Mouse (Mus musculus) liver, postnatal 0 days (tissue): ENCODE results near the gene Gm10912. TPM values are rescaled to one million over a fixed set of nuclear protein-coding genes. Genes with fewer than 3 reads are reported as not detected.

Experiments used
- ATAC-seq: fragments of 200-750 bp; cut with Nextera tagmentation; 2 replicates; pipeline ENCODE4 v1.8.0; 2017; ENCODE audit warnings: mild to moderate bottlenecking, moderate library complexity
- DNase-seq: peaks from one replicate; pipeline ENCODE4 v3.0.0-alpha.2; 2016
- H3K27ac ChIP-seq: fragments of 300-500 bp; sonication (generic); 2 replicates; pipeline ENCODE4 v1.5.1; 2014; ENCODE audit warnings: antibody characterized with exemption, moderate library complexity, mild to moderate bottlenecking, low read depth
- H3K27me3 ChIP-seq: fragments of 300-500 bp; sonication (generic); 2 replicates; pipeline ENCODE4 v1.6.1; 2014; ENCODE audit warnings: low read length, control low read depth, mixed read lengths; ENCODE audit not compliant: insufficient read depth
- H3K36me3 ChIP-seq: fragments of 300-500 bp; sonication (generic); replicated peaks from 2 replicates; pipeline ENCODE4 v1.6.1; 2014; ENCODE audit warnings: mild to moderate bottlenecking, control low read depth, low read length, moderate library complexity, mixed read lengths; ENCODE audit not compliant: insufficient read depth
- H3K4me1 ChIP-seq: fragments of 300-500 bp; sonication (generic); 2 replicates; pipeline ENCODE4 v1.6.1; 2014; ENCODE audit warnings: antibody characterized with exemption, mild to moderate bottlenecking, control low read depth; ENCODE audit not compliant: insufficient read depth
- H3K4me2 ChIP-seq: fragments of 300-500 bp; sonication (generic); 2 replicates; pipeline ENCODE4 v1.6.1; 2014; ENCODE audit warnings: low read depth, mild to moderate bottlenecking, low read length, moderate library complexity, mixed read lengths
- H3K4me3 ChIP-seq: fragments of 300-500 bp; sonication (generic); 2 replicates; pipeline ENCODE4 v1.5.1; 2014; ENCODE audit warnings: low read depth, low read length
- H3K9ac ChIP-seq: fragments of 300-500 bp; sonication (generic); replicated peaks from 2 replicates; pipeline ENCODE4 v1.6.1; 2014; ENCODE audit warnings: mild to moderate bottlenecking, moderate library complexity
- H3K9me3 ChIP-seq: fragments of 300-500 bp; sonication (generic); 2 replicates; pipeline ENCODE4 v1.6.1; 2016; ENCODE audit warnings: mild to moderate bottlenecking, control low read depth, low read length, mixed read lengths
- CTCF ChIP-seq: sonication (generic); IDR thresholded peaks from 2 replicates; pipeline ENCODE4 v1.5.1; 2016; ENCODE audit warnings: antibody characterized with exemption, low read depth
- EP300 ChIP-seq: IDR thresholded peaks from 2 replicates; pipeline ENCODE4 v1.6.1; 2016; ENCODE audit warnings: antibody characterized with exemption, low read depth, mild to moderate bottlenecking
- WGBS: fragments of 180-500 bp; shearing (Covaris S2); extraction: QIAGEN DNeasy Blood & Tissue Kit; methylation state at CpG from one replicate; pipeline ENCODE4 v1.1.7; 2014; ENCODE audit not compliant: insufficient replicate concordance; 5-methylcytosine and 5-hydroxymethylcytosine counted together
- polyA plus RNA-seq: library from polyadenylated mRNA; unstranded; fragments of >200 nt; fragmentation: Nextera tagmentation; extraction: Ambion mirVana; gene quantifications from 2 replicates; pipeline ENCODE4 v1.2.1, GENCODE M21; 2015

Gene Gm10912
- polyA plus RNA-seq, 1 experiment from 2014 or later, result 0.11 TPM

DNA sequence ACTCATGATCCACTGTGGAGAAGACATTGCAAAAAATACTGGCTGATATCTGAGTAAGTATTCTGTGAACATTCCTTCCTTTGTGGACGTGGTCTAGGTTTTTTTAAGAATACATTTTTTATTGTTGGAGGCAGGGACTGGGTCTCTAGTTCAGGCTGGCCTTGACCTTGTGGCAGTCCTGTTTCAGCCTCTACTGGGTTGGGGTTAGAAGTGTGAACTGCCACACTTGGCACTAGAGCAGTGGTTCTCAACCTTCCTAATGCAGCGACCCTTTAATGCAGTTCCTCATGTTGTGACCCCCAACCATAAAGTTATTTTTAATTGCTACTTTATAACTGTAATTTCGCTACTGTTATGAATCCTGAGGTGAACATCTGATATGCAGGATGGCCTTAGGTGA, 35.2 kb upstream of the Gm10912 start:
- no peak for TF ChIP-seq CTCF
- TF ChIP-seq EP300, result no peak
- Histone ChIP-seq H3K27ac (no peak overlapping the region), H3K9ac (peak overlapping the region; percentile 17; the same call in 1 of the 2 replicates), H3K27me3 (no peaks in the 10 kb centered on the region), H3K4me2 (peak overlapping the region; percentile 84; the same call in 1 of the 2 replicates), H3K4me3 (no peak overlapping the region), H3K36me3 (peaks cover 35% of the 10 kb centered on the region), H3K4me1 (peaks cover 19% of the 10 kb centered on the region), H3K9me3 (no peaks in the 10 kb centered on the region)
- DNase-seq (no peak), ATAC-seq (no peak)
- whole genome bisulfite sequencing, result 76% methylated on average over 3 of the region's 3 CpGs

DNA sequence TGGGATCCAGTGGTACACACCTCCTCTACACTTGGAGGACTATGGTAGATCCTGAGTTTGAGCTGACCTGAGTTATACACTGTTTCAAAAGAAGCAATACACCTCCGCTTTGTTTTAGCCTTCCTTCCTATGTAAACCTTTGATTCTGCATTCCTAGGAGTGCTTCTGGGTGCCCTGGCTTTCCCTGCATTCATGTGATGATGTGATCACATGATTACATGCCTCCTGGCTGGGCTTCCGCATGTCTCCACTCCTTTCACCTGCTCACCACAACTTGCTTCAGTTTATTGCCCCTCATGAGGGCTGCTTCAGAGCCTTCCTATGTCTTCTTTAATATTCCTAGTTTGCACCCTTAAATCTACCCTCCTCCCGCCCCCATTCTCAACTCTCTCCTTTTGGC, 33.6 kb upstream of the Gm10912 start:
- ATAC-seq (no peak), DNase-seq (no peak)
- Histone ChIP-seq H3K4me3 (no peak overlapping the region), H3K4me1 (peaks cover 19% of the 10 kb centered on the region), H3K27ac (no peak overlapping the region), H3K9ac (no peak overlapping the region), H3K27me3 (no peaks in the 10 kb centered on the region), H3K9me3 (no peaks in the 10 kb centered on the region), H3K4me2 (no peak overlapping the region), H3K36me3 (peaks cover 49% of the 10 kb centered on the region)
- no peak for TF ChIP-seq EP300
- no peak for TF ChIP-seq CTCF
- 91% methylated on average over 3 of the region's 3 CpGs for WGBS

- TF ChIP-seq CTCF (peak; percentile 97), EP300 (0 out of 2 replicates have a peak, but pooled peaks have one; percentile 20)
- Histone ChIP-seq H3K4me2 (no peak overlapping the region), H3K9me3 (no peaks in the 10 kb centered on the region), H3K27me3 (no peaks in the 10 kb centered on the region), H3K4me3 (no peak overlapping the region), H3K9ac (no peak overlapping the region), H3K4me1 (peaks cover 6% of the 10 kb centered on the region), H3K27ac (no peak overlapping the region), H3K36me3 (peaks cover 66% of the 10 kb centered on the region)
- WGBS, result 37% methylated on average over 3 of the region's 3 CpGs
- DNase-seq (peak; percentile 78), ATAC-seq (peak; percentile 71)
These were observed 30.7 kb upstream of the Gm10912 start for GRCm38 (mm10) chr2:104034832-104035472.

DNA sequence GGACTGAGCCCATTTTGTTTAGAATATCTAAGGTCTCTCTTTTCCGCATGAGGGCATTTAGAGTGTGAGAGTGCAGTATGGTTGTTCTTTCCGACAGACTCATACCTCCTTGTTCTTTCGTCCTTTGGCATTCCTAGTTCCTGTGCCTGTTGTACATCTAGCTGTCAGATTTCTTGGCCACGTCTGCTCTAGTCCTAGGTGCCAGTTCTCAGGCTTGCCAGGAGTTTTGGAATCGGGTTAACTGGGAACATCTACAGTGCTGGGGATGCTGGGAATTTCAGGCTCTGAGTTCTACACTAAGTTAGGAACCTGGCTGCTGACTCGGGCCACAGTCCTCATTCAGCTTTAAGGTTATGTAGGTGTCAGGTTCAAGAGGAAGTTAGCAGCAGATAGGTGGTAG, 30.0 kb upstream of the Gm10912 start:
- DNase-seq, result no peak
- no peak overlapping the region for H3K4me2 ChIP-seq
- H3K27me3 ChIP-seq, result no peaks in the 10 kb centered on the region
- peaks cover 68% of the 10 kb centered on the region for H3K36me3 ChIP-seq
- TF ChIP-seq CTCF, result no peak
- no peak for TF ChIP-seq EP300
- H3K4me3 ChIP-seq, result no peak overlapping the region
- 87% methylated on average over 6 of the region's 6 CpGs for WGBS
- no peak overlapping the region for H3K27ac ChIP-seq
- H3K9me3 ChIP-seq, result no peaks in the 10 kb centered on the region
- ATAC-seq, result no peak
- no peak overlapping the region for H3K9ac ChIP-seq
- peaks cover 5% of the 10 kb centered on the region for H3K4me1 ChIP-seq

- Histone ChIP-seq H3K4me2 (no peak overlapping the region), H3K36me3 (peaks cover 67% of the 10 kb centered on the region), H3K4me1 (peaks cover 7% of the 10 kb centered on the region), H3K9me3 (no peaks in the 10 kb centered on the region), H3K27ac (no peak overlapping the region), H3K9ac (no peak overlapping the region), H3K27me3 (no peaks in the 10 kb centered on the region), H3K4me3 (no peak overlapping the region)
- ATAC-seq, result no peak
- DNase-seq, result no peak
- 72% methylated on average over 3 of the region's 3 CpGs for WGBS
- TF ChIP-seq CTCF, result no peak
- no peak for TF ChIP-seq EP300
These were observed 29.3 kb upstream of the Gm10912 start for GRCm38 (mm10) chr2:104036316-104036715.

- Histone ChIP-seq H3K36me3 (peaks cover 61% of the 10 kb centered on the region), H3K27ac (no peak overlapping the region), H3K4me2 (no peak overlapping the region), H3K9ac (no peak overlapping the region), H3K9me3 (no peaks in the 10 kb centered on the region), H3K4me3 (no peak overlapping the region), H3K27me3 (no peaks in the 10 kb centered on the region), H3K4me1 (peaks cover 9% of the 10 kb centered on the region)
- no peak for TF ChIP-seq CTCF
- no peak for TF ChIP-seq EP300
- DNase-seq, result no peak
- WGBS, result 85% methylated on average over 2 of the region's 2 CpGs
- no peak for ATAC-seq
These were observed 27.4 kb upstream of the Gm10912 start for GRCm38 (mm10) chr2:104038236-104038635.
